Mouse (Mus musculus) olfactory bulb, adult 2 months (tissue): ENCODE data around the gene Tarbp1.

Experiments used
- CTCF ChIP-seq: fragments of 200-500 bp; IDR thresholded peaks from 2 replicates; pipeline ENCODE4 v1.5.1; 2012; ENCODE audit warnings: low read depth, mild to moderate bottlenecking, low read length, moderate library complexity; ENCODE audit not compliant: insufficient read depth
- POLR2A ChIP-seq: fragments of 200-500 bp; IDR thresholded peaks from 2 replicates; pipeline ENCODE4 v1.6.1; 2012; ENCODE audit warnings: mild to moderate bottlenecking, low read depth, low read length, moderate library complexity; ENCODE audit not compliant: insufficient read depth

DNA sequence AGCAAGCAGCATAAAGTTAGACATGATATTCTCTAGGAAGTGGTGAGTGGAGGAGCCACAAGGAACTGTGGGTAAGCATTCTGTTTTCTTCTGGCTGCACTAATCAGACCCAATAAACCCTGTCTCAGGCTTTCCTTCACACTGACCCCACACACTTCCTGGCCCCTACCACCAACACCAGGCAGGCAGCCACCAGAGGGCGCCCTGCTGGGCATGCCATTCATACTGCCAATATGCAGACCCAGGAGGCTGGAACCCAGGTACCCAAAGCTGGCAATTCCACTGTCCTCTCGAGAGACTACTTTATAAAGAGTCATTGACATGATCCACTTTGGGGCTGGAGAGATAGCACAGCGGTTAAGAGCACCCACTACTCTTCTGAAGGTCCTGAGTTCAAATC, 14.6 kb downstream of the Tarbp1 start:
- TF ChIP-seq CTCF (peak; percentile 40), POLR2A (no peak)
